Mouse (Mus musculus) granulocyte monocyte progenitor cell, adult 5-6 weeks (primary cell): Measurements from ENCODE around the gene Tm7sf2. TPM values are rescaled to one million over a fixed set of nuclear protein-coding genes. Genes with fewer than 3 reads are reported as not detected.
"Not testable (repeated sequence)": the region's sequence is repeated elsewhere in the genome, so short reads cannot be mapped to it uniquely, and the experiment has no call there.

Experiments
- ATAC-seq: replicated peaks from 2 replicates; pipeline ENCODE4 v1.8.0; 2016; ENCODE audit warnings: mild to moderate bottlenecking, moderate TSS enrichment, inconsistent platforms; ENCODE audit not compliant: poor library complexity, severe bottlenecking
- total RNA-seq, 2 experiments: library from RNA; stranded (forward) in 1 of 2; stranded (reverse) in 1 of 2; fragments of 200-712, 200-1000 nt in 1 of 2; fragments of >200 nt in 1 of 2; fragmentation: Nextera tagmentation in 1 of 2; gene quantifications; 2 replicates each; pipeline ENCODE4 v1.2.3; 2014 to 2017

The Tm7sf2 gene
- total RNA-seq, 2 experiments from 2014 or later, result 4.0 to 14.4 TPM

DNA sequence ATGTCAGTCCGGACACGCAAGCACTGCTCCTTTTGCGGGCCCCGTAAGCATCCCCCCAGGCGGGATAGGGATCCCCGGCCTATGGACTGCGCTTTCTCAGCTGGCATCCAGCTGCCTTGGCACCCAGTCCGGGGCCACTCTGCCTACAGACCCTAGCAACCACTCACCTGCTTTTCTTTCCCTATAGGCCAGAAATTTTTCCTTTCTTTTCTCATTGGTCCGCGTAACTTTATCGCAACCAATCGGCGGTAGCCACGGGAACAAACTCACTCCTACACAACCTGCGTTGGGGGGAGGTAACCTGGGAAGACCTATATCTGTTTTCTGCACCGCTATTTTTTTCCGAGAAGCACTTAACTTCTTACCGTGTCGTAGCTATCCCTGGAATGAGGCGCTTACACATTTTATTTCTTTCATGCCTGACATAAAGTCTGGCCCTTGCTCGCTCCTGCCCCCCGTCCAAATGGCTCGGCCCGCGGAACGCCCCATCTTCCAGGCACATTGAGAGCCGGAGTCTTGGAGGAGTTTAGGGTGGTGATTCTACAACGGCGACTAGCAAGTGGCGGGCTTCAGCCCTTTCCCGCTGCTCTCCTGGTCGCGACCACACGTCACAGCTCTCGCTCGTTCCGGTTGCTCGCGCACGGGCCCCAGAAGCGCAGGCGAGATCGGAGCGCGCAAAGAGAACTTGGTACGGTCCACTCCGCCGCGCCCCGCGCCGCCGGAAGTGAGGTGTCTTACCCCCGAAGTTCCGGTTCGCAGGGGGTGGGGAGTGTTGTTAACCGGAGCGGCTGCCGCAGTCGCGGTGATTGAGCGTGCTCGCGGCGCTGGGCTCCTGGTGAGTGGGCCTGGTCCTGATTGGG, 21.6 kb downstream of the Tm7sf2 start, which contains the start of gene Syvn1:
Gene Syvn1 (plus strand): TSS at position 283 of the 860 bp plus-strand sequence.
- ATAC-seq, result peak; percentile 78

DNA sequence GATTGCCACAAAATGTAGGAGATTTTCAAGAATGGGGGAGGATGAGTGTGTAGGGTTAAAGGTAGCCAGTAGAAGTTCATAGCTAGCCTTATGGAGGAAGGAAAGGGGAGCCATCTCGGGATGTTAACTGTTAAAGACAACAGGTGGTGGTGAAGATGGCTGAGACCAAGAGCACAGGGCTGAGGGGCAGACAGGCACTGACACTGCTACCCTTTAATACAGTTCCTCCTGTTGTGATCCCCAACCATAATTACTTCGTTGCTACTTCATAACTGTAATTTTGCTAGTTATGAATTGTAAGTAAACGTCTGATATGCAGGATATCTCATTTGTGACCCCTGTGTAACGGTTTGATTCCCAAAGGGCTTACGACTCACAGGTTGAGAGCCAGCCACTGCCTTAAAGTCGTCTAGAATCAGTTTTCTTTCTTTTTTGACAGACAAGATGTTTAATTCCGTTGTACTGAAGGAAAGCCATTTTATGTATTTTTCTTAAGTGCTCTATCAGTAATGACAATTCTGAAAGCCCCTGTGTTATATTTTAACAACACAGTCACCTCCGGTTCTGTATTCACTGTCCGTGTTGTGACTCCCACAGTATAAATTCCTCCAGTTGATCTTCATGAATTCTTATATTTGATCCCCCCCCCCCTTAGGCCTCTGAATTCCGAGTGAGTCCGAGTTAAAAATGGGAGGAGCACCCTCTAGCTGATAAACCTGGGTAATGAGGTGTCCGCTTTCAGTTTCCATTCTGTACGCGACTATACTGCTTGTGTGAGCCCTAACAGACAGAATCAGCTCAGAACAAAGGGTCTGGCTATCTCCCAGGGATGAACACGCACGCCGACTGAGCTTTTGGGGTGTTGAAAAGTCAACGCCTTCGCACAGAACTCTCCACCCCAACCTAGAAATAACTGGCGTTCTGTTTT, 22.5 kb downstream of the Tm7sf2 start:
- ATAC-seq, result peak; percentile 2; the same call in 1 of the 2 replicates

DNA sequence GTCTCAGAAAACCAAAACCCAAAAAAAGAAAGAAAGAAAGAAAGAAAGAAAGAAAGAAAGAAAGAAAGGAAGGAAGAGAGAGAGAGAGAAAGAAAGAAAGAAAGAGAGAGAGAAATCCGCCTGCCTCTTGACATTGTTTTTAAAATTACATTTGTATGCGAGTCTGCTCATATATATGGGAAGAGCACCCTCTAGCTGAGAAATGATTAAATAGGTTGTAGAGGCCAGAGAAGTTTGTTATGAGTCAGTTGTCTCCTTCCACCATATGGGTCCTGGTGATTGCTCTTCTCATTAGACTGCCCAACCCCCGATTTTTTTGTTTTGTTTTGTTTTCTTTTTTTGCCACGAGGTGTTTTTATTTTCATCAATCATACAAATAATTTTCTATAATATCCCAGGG, 24.1 kb downstream of the Tm7sf2 start:
- not testable (repeated sequence) for ATAC-seq

DNA sequence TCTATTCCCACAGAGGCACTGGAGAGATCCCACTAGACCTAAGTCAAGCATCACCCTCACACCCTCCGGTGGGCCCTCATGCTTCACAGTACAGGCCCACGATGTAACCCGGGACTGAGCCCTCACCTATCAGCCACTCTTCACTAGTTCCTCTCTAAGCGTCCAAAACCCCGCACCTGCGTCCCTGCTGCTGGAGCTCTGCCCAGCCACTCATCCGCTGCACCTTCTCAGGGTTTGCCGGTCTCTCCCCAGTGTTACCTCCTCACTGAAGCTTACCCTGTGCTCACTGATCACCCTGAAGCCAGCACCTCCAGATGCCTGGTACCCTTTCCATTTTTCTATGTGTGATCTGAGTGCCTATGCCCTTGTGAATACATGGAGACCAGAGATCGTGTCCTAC, 25.9 kb downstream of the Tm7sf2 start:
- no peak for ATAC-seq

DNA sequence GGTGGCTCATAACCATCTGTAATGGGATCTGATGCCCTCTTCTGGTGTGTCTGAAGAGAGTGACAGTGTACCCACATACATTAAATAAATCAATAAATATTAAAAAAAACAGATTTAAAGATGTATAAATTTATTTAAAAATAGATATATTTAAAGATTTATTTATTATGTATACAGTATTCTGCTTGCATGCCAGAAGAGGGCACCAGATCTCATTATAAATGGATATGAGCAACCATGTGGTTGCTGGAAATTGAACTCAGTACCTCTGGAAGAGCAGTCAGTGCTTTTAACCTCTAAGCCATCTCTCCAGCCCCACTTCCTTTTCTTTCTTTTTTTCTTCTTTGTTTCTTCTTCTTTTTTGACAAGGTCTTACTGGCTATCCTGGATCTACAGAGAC, 28.2 kb downstream of the Tm7sf2 start:
- ATAC-seq, result no peak

DNA sequence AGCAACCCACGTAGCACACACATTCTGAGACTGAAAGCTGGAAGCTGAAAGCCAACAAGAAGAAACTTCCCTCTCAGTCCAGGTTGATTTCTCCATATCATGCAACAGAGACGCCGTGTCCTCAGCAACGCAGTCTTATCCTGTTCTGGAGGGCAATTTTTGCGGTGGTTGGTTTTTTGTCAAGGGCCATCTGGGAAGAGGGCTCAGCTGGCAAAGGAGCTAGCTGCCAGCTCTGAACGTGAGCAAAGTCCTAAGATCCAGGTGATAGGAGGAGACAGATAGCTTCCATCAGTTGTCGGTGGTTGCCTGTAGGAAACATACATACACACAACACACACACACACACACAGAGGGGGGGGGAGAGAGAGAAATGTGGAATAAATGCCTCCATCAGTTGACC, 29.8 kb downstream of the Tm7sf2 start:
- ATAC-seq, result no peak

DNA sequence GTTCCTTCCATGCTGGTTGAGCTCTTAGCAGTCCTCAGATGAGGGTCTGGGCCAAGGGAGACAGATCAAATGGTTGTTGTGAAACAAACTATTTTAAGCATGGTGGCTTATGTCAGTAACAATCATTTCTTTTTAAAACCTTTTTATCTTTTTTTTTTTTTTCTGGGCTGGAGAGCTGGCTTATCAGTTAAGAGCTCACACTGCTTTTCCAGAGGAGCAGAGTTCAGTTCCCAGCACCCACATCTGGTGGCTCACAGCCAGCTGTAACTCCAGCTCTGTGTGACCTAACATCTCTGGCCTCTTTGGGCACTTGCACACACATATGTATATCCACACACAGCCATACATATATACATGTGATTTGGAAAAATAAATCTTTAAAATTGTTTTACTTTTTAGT, 30.5 kb downstream of the Tm7sf2 start:
- ATAC-seq, result no peak

DNA sequence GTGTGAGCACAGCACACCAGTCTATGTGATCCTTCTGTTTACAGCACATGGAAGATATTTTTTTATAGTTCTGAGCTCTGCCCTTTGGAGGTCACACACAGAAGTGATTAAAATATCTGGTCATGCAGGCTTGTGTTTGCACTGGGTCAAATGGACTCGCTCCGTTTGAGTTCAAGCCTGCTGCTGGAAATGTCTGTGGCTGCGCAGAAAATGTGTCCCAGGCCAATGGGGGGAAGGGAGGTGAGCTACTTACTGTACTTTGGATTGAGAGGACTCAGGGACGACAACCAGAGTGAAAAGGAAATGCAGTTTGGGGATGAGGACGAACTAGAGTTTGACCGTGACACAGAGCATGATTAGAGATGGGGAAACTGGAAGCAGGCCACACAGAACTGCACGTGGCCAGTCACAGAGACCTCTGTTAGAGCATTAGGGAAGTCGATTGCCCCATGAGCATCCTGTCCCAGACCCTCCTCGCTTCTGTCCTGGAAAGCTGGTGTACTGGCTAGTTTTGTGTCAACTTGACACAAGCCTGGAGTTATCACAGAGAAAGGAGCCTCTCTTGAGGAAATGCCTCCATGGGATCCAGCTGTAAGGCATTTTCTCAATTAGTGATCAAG, 32.1 kb downstream of the Tm7sf2 start:
- peak; percentile 88 for ATAC-seq

DNA sequence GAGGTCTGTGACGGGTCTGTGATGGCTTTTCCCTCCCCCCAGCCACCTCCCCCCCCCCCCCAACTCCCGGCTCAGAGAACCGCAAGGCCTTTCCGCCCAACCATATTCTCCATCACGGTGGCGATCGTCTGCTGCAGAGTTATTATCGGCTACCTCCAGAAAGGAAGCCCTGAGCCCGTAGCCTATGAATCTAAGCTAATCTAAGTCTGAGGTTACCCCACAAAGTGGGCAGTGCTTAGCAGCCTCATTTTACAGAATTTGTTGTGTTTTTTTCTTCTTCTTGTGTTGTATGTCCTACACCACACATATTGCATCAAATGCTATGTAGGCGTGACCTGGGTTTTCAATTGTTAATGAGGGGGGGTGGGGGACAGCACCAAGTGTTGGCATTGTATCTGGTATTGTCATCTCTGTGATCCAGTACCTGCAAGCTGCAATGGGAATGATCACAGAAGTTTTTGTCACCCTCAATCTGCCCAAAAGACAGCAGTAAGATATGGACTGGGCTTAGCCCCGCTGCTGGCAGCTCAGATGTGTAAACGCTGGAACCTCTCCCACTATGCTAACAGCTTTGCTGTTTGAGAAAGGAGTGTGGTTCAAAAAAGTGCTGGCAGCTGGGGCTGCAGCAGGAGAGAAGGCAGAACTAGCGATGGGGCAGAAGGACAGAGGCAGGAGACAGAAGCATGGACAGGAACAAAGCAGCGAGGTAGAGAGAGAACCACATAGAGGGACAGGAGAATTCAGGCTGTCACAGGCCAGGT, 37.5 kb downstream of the Tm7sf2 start:
- ATAC-seq, result no peak

DNA sequence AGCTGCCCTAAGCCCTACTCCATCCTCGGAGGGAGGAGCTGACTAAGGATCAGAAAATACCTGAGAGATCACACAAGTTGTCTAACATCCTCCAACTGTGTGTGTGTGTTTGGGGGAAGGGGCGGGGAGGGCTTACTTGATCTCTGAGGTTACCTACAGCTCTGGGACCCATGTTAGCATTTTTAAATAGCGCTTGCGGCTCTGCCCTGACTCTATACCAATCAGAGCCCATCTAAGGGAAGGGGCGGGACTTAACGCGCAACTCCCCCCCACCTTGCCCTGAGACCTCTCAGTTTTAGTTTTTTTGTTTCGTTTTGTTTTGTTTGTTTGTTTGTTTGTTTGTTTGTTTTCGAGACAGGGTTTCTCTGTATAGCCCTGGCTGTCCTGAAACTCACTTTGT, 38.7 kb downstream of the Tm7sf2 start:
- no peak for ATAC-seq

DNA sequence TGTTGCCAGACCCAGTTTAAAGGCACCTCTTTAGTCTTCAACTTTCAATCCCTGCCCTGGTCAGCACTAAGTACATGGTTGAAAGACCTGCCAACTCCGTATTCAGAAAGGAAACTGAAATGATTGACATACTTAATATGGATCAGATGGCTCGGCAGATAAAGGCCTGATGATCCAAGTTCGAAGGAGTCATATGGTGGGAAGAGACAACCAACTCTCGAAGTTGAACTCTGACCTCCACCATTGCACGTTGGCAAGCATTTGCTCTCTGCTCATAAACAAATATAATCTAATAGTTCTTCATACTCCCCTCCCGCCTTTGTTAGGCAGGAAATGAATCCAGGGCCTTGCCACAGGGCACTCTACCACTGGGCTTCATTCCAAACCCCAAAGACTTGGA, 39.2 kb downstream of the Tm7sf2 start:
- ATAC-seq, result no peak

DNA sequence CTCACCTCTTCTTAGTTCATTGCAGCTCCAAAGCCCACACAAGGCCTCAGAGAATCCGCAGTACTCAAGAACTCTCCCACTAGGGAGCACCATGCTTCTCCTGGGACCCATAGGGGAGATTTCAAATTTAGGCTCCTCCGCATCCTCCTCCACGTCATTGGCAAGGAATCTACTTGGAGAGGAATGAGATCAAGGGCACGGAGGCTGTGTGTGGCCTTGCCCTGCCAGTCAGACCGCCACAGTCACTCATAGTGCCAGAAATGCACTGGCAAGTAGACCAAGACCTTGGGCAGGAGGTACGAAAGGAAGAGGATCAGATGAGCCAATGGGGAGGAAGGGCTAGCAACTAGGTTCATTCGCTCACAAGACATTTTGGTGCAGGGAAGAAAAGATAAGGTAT, 44.2 kb downstream of the Tm7sf2 start:
- ATAC-seq, result no peak

DNA sequence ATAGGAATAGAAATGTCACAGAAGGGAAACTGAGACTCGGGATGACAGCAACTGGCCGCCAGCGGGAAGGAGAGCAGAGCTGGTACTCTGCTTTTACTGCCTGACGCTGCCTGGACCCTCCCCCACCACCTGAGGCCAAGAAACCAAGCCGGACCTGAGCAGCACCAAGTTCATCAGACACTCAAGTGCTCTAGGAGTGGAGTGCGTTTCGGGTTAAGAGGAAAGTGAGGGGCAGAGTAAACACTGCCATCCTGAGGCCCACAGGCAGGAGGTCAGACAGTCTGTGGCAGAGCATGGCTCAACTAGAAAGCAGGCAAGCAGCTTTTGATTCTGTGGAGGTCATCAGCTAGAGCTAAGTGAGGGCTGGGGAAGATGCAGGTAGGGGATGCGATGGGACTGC, 45.1 kb downstream of the Tm7sf2 start:
- no peak for ATAC-seq

DNA sequence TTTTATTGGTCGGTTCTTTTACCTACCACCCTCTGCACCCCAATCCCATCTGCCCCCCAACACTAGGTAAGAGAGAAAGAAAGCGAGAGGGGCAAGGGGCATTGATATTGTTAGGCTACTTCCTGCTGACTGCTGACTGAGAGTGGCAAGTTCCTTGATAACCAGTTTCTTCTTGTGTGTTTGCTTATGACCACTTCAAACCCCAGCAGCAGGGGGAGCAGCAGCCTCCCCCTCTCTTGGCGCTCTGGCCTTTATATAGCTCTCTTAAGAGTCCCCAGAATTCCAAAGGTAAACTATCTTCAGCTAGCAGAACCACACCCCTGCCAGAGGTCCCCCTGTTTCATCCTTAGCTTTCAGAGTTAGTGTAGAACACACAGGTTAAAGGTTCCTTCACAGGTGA, 47.9 kb downstream of the Tm7sf2 start:
- ATAC-seq, result no peak

DNA sequence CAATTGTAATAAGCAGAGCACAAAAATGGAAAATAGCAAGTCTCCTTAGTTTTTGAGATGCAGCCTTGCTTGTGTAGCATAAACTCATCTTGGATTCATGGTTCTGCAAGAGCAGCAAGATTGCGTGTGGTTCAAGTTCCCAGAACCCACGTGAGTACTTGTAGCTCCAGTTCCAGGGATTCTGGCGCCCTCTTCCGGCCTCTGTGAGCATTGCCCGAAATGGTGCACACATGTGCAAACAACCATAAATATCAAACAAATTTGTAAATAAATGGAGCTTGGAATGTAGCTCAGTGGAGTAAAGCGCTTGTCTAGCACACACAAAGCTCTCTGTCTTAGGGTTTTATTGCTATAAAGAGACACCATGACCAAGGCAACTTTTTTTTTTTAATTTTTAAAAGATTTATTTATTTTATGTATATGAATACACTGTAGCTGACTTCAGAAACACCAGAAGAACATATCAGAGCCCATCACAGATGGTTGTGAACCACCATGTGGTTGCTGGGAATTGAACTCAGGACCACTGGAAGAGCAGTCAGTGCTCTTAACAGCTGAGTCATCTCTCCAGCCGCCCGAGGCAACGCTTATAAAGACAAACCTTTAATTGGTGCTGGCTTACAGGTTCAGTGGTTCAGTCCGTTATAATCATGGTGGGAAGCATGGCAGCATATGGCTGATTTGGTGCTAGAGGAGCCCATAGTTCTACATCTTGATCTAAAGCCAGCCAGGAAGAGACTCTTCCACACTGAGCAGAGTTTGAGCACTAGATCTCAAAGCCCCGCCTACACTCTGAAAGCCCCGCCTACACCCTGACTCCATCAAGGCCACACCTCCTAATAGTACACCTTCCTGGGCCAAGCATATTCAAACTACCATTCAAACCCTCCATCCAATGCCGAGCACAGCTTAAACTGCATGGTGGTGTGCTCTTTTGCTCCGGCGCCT, 49.8 kb downstream of the Tm7sf2 start:
- peak; percentile 62 for ATAC-seq

DNA sequence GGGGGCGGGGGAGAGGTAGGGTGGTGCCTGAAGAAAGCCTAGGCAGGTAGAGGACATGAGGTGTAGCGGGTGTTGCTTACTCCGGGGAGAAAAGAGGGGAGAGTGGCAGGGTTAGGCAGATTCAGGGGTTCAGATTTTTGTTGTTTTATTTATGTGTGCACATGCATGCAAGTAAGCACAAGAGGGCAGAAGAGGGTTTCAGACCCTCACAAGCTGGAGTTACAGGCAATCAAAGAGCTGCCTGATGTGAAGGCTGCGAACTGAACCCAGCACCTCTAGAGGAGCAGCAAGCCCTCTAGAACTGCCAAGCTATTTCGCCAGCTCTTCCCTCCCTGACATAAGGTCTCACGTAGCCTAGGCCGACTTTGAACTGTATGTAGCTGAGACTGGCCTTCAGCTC, 51.6 kb downstream of the Tm7sf2 start:
- no peak for ATAC-seq

DNA sequence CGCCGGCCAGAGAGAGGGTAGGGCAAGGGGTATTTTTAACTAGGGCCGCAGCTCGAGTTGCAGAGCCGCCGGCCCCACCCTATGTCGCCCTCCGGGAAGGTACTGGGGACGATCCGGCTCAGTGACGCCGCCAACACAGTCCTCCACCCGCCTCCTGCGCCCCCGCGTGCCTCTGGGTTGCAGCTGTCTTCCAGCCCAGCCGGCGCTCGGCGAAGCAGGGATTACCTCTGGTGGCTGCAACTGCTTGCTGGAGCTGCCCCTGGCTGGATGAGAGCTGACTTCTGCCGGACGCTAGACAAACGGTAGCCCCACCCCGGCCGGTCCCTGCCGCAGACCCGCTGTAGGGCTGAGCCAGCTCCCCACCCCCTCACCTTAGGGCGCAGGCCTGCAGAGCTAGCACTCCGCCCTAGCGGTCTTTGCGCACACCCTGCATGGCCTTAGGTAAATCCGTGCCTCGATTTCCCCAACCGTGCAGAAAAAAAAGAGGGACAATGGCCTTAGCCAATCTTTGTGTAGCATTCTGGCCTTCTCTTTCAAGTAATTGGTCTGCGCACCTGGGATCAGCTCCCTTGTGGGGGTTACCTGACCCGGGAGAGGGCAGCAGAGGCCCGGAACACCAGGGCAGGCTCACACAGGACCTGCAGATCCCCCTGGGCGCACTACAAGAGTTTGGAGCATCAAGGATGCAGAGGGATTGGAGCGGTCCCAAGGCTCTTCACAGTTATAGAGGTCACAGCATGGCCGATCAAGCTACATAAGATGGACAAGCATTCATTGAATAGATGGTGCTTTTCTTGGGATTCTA, 52.5 kb downstream of the Tm7sf2 start, which contains the start of gene Capn1:
Gene Capn1 (minus strand): TSS at position 387 of the 805 bp plus-strand sequence.
- peak; percentile 68 for ATAC-seq

DNA sequence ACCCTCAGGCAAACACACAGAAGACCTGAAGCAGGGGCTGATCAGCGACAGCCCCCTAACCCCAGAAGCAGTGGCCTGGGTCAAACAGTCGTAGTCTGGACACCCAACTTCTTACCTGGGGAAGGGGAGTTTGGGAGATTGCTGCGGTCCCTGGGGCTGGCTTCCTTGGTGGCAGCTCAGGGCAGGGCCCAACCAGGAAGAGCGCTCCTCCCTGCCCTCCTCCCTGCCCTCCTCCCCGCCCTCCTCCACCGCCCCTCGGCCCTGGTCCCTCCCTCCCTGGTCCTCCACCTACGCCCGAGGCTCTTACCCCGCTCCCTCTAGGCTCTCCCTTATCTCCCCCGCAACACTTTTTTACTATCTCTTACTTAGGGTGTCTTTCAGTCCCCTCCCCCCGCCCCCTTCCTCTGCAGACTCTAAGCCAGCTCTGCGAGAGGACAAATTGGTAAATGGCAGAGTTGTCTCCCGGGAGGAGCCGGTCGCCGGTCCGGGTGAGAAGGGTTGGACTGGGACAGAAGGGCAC, 53.1 kb downstream of the Tm7sf2 start:
- peak; percentile 36 for ATAC-seq
